Mouse (Mus musculus) adrenal gland, postnatal 10 days (tissue): Measurements from ENCODE around the gene Lsm7. TPM values are rescaled to one million over a fixed set of nuclear protein-coding genes. Genes with fewer than 3 reads are reported as not detected.

Experiments used
- DNase-seq: peaks from one replicate; pipeline ENCODE4 v3.0.0; 2021; ENCODE audit warnings: mixed read lengths
- total RNA-seq, 2 experiments: library from RNA; stranded (reverse); gene quantifications; 2 replicates each; pipeline ENCODE4 v1.2.3; 2021

Lsm7 gene
- total RNA-seq, 2 experiments from 2014 or later, result 35.3 to 37.8 TPM

DNA sequence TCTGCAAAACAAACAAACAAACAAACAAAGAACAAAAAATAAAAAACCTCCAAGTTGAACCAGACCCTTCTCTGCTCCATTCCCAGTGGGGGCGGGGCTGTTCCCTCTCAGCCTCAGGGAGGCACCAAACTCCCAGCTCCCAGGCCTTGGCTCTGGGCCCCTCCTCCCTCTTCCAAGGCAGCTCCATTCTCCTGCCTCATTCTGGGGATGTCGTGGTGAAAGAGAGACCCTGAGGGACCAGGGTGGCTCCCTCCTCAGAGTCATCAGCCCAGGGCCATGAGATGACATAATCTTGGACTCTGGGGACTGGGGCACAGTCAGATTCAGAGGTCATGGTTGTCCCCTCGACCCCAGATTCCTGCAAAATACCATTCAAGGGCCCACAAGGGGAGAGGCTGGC is 21.6 kb upstream of the Lsm7 start:
- DNase-seq, result peak; percentile 45

- peak; percentile 71 for DNase-seq
Observed at GRCm38 (mm10) chr10:80876028-80876427, 21.0 kb upstream of the Lsm7 start.

GRCm38 (mm10) chr10:80874035-80874434 is 19.0 kb upstream of the Lsm7 start:
- DNase-seq, result no peak

GRCm38 (mm10) chr10:80871581-80871980 is 16.6 kb upstream of the Lsm7 start, which contains the start of gene Tmprss9:
Gene Tmprss9 (plus strand): TSS chr10:80871848.
- no peak for DNase-seq

DNA sequence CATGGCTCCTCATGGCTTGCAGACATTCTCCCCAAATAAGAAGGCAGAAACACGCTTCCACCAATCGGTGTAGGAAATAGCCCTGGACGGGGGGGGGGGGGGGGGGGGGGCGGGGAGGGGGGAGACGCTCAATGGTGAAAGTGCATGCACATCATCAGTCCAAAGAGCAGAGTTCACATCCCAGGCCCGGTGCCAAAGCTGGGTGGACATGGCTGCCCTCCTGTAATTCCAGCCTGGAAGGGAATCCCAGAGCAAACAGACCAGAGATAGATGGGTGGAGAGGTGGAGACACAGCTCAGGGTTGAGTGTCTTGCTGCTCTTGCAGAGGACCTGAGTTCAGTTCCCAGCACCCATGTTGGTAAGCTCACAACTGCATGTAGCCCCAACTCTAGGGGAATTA is 16.0 kb upstream of the Lsm7 start:
- DNase-seq, result no peak

- no peak for DNase-seq
Observed at GRCm38 (mm10) chr10:80864446-80864845, 9.4 kb upstream of the Lsm7 start.

- DNase-seq, result no peak
Observed at GRCm38 (mm10) chr10:80862305-80862704, 7.3 kb upstream of the Lsm7 start.

GRCm38 (mm10) chr10:80858350-80858935 is 3.4 kb upstream of the Lsm7 start:
- no peak for DNase-seq

DNA sequence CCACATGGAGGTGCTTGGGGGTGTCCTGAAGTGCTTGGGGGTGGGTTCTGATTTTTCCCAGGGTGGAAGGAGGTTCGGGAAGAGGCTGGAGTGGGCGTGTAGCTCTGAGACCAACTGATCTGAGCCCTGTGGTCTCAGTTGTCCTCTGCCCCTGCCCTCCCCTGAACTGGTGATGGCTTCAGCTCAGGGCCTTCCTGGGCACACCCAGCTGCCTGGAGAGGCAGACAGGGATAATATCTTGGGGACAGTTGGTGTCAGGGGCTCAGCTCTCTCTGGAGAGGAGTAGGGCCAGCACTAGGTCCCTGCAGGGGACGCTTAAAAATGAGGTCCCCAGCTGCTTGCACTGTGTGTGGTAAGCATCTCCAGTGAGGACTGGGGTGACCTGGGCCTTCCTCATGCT is 2.8 kb upstream of the Lsm7 start:
- no peak for DNase-seq

DNA sequence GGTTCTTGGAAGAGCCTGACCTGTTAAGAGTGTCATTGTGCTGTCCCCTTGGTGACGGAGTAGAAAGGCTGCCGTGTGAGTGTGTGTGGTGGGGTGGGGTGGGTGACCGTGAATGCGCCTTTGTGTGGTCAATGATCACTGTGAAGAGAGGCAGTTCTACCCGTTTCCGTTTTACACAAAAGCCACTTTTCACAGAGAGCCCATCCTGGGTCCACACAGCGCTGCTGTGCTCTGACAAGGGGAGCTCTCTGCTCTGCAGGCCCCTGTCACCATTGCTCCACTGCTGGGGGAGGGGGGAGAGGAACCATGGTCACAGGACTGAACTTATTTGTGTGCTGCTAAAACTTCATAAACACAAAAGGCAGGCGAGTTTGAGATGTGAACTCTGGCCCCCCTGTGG is 2.4 kb upstream of the Lsm7 start:
- DNase-seq, result no peak

DNA sequence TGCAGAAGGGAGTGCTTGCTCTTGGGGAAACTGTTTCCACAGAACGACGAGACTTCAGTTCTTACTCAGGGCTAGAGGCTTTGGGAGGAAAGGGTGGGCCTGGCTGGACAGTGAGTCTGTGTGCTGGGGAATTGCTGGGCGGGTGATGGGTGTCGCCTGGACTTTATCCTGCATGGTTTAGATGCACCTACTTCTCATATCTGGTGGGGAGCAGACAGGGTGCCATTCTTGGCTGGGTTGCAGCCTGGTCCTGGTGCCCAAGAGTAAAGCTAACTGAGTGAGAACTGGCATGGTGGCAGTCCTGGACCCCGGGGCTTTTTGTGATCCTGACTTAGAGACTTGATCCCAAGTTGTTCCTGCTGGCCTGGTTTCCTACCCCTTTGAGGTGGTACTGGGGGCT is 1.9 kb upstream of the Lsm7 start:
- DNase-seq, result no peak

GRCm38 (mm10) chr10:80856267-80856666 is 1.3 kb upstream of the Lsm7 start:
- DNase-seq, result no peak

- DNase-seq, result no peak
Observed at GRCm38 (mm10) chr10:80855749-80856073, 702 bp upstream of the Lsm7 start.

- peak; percentile 67 for DNase-seq
Observed at GRCm38 (mm10) chr10:80848571-80848970, 6.4 kb downstream of the Lsm7 start.

- no peak for DNase-seq
Observed at GRCm38 (mm10) chr10:80845732-80846131, 9.3 kb downstream of the Lsm7 start.

DNA sequence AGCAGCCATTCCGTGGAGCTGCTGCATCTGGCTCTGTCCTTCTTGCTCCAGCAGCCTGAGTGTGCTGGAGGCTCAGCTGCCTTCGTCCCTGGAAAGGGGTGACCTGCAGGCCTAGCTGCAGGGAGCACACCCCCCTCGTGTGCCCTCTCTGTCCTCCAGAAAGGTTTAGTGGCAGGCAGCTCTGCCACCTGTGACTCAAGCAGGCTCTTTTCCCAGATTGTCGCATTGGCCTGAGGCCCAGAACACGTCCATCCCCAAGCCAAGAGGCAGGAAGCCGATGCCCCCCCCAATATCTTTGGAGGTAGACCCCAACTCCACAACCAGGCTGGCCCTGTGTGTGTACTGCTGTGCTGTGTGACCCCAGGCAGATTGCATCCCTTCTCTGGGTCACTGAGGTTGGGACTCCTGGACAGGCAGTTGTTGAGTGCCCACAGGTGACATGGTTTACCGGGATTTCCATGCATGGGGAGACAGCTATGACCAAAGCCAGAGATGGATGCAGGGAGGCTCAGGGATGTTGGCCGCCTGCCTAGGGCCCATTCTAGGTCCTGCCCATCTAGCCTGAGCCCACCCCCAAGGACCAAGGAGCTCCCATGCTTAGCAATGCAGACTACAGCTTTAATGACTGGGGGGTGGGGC is 9.8 kb downstream of the Lsm7 start:
- DNase-seq, result no peak

- DNase-seq, result peak; percentile 57
Observed at GRCm38 (mm10) chr10:80843931-80844547, 11.0 kb downstream of the Lsm7 start, which contains the start of gene Lingo3. Gene Lingo3 (minus strand): TSS chr10:80844039.

GRCm38 (mm10) chr10:80843087-80843930 is 11.7 kb downstream of the Lsm7 start:
- DNase-seq, result no peak

DNA sequence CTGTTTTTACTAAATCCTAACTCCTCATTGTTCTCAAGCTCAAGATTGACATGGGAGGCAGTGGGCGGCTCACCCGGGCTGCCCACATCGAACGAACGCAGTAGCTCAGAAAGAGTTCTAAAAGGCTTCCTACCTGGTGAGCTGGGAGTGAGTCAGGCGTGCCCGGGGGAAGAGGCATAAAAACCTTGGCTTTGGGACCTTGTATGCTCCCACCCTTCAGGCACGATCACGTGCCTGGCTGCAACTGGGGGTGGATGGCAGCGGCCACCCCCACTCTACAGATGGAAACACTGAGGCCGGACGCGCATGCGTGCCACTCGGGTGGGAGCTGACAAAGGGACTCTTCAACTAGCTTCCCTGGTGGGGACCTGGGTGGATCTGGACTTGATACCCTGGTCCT is 12.7 kb downstream of the Lsm7 start:
- DNase-seq, result no peak

- DNase-seq, result no peak
Observed at GRCm38 (mm10) chr10:80841685-80842084, 13.3 kb downstream of the Lsm7 start.

- DNase-seq, result no peak
Observed at GRCm38 (mm10) chr10:80839848-80840247, 15.2 kb downstream of the Lsm7 start.

DNA sequence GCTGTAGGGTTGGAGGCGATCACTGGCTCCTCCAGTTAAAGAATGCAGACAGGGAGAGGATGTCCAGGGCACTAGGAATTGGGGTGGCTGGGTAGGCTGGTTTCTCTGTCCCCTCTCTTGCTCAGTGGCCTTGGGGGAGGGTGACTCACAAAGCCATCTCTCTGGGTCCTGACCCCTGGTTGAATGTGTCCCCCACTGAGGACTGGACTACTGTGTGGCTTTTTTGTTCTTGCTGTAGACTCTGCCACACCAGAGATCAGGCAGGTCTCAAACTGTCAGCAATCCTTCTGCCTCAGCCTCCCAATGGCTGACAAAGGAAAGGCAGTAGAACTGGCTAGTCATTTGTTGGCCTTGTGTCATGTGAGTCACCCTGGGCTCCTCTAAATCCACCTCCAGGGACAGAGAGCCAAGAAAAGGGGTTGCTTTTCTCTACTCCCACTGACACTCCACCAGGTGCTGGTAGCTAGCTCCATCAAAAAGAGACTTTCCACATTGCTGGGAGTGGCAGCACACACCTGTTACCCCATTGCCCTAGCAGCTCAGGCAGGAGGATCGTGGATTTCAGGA is 16.6 kb downstream of the Lsm7 start:
- DNase-seq, result no peak

- no peak for DNase-seq
Observed at GRCm38 (mm10) chr10:80837827-80838226, 17.2 kb downstream of the Lsm7 start.
